Mouse (Mus musculus) kidney, adult 8-10 months (tissue): ENCODE data around the gene Cdh24.
"Not testable (repeated sequence)": the region's sequence is repeated elsewhere in the genome, so short reads cannot be mapped to it uniquely, and the experiment has no call there.

Source experiments
- DNase-seq, 2 experiments: peaks; one replicate each; pipeline ENCODE4 v3.0.0; 2022

The Cdh24 gene

DNA sequence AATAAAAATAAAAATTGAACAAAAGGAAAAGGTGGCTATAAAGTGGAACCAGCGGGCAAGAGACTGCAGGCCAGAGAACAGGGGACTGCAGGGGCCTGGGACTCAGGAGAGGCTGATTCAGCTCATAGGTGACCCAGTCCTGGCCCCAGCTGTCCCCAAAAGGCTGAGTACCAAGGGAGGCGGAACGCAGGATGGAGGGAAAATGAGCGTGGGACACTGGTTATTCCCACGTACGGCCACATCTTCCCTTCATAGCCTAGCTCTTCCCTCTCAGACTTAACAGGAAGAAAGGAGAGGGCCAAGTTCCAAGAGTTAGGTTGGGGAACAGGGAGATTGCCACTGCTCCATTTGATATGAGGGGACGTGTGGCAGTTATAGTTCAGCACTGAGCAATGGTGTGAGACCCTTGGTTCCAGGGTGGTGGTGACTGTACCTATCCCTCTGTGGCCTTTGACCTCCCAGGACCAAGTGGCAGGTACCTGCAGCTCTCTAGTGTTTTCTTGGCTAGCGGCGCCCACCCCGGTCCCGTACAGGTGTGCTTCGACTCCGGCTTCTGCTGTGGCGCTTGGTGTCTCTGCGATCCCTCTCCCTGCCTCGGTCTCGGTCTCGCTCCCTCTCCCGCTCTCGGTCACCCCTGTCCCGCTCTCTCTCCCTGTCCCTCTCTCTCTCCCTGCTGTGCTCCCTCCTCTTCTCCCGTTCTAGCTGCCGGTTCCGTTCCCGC is 1.2 kb upstream of the Cdh24 start:
- no peak for DNase-seq

DNA sequence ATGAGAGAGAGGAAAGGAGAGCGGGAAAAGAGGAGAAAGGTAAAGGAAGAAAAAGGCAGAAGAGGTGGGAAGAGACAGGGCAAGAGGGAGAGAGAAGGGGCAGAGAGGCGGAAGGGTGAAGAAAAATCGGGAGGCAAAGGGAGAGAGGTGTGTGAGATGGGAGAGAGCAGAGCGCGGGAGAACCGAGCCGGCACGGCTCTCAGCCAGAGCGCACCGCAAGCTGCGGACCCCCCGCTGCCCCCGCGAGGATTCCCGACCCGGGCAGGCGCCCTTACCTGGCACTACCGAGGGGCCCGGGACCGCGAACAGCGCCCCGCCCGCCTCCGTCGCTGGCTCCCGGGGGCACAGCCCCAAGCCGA is 239 bp downstream of the Cdh24 start, which contains the start of gene Gm17606:
Gene Gm17606 (plus strand): TSS at position 7 of the 359 bp plus-strand sequence.
- no peak for DNase-seq

DNA sequence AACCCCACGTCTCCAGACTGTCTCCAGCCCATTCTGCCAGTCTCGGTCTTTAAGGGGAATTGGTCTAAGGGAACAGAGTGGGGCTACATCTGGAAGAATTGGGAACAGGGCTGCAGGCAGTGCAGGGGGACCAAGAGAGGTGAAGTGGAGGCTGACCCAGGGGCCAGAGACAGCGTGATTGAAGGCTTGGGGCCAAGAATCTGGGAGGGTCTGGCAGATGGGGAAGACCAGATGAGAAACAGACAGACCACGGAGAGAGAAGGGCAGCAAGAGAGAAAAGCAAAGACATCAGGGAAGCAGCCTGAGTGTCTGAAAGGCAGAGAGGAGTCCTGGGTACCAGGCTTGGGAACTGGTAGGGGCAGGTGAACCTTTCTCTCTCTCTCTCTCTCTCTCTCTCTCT is 1.0 kb downstream of the Cdh24 start:
- DNase-seq = no peak

DNA sequence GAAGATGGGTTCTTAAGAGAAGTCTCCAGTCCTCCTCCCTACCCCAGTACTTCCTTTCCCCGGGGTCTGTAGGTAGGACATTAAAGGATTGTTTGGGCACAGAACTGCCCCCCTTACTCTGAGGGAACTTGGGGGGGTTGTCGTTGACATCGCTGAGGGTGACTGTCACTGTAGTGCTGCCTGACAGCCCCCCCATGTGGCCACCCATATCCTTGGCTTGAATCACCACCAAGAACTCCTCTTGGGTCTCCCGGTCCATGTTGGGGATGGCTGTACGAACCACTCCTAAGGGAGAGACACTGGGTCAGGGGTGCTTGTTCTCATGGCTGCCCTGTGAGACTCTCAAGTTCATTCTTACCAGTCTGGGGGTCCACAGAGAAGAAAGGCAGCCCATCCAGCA is 3.0 kb downstream of the Cdh24 start:
- DNase-seq = no peak

DNA sequence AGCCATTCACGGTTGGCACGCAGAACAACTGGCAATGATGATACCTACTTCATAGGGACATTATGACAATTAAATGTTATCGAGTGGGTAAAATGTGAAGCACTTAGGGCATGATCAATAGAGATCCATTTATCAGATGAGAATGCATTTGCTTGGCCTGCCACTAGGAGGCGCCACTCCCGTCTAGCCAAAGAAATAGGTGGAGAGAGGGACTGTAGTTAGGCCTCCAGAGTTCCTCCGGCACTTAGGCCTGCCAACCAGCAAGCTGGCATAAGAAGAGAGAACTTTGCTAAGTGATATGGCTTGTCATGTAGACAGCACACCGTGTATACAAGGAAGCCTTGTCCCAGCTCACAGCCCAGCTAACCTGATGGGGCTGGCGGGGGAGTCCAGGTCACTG is 4.2 kb downstream of the Cdh24 start:
- peak in 1 of 2 experiments; percentile 45 for DNase-seq

DNA sequence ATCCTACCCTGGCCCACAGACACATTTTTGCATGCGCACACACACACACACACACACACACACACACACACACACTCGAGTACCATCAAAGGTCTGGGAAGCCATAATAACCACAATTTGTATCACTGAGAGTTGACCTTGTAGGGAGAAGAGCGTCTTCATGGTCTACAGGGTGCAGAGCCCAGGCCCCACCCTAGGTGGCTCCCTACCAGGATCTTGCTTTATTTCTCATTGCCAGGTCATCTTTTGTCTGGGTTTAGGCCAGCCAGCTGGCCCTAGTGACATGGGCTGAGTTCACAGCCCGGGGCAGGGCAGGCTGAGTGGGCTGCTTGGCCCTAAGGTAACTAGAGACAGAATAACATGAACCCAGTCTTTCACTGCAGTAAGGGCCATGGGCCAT is 7.0 kb downstream of the Cdh24 start:
- DNase-seq = no peak

DNA sequence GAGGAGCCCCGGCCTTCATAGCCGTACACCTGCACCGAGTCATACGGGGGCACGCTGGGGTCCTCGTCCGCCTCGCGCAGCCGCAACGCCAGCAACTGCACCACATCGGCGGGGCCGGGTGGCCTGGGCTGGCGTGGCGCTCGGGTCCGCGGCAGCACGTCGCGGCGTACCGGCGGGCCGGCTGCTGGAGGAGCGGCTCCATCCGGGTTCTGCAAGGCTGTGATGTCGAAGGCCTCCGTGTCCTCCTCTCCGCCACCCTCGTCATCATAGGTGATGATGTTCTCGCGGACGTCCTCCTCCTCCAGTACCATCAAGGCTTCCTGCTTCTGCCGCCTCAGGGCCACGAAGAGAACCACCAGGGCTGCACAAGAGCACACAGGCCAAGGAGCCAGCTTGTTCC is 8.9 kb downstream of the Cdh24 start:
- DNase-seq = no peak

DNA sequence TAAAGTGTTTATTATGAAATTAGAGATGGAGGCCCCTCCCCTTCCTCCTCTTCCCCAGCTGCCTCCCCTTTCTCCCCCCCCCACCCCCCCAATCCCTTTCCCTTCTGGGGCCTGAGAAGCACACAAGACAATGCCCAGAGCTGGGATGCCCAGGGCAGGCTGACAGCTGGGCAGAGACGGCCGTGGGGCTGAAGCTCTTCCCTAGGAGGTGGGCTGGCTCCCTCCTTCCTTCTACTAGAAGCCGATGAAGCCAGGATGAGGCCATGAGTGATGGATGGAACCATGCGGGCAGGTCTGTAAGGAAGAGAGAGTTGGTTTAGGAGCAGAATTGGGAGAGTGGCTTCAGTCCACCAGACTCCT is 9.9 kb downstream of the Cdh24 start:
- no peak for DNase-seq

DNA sequence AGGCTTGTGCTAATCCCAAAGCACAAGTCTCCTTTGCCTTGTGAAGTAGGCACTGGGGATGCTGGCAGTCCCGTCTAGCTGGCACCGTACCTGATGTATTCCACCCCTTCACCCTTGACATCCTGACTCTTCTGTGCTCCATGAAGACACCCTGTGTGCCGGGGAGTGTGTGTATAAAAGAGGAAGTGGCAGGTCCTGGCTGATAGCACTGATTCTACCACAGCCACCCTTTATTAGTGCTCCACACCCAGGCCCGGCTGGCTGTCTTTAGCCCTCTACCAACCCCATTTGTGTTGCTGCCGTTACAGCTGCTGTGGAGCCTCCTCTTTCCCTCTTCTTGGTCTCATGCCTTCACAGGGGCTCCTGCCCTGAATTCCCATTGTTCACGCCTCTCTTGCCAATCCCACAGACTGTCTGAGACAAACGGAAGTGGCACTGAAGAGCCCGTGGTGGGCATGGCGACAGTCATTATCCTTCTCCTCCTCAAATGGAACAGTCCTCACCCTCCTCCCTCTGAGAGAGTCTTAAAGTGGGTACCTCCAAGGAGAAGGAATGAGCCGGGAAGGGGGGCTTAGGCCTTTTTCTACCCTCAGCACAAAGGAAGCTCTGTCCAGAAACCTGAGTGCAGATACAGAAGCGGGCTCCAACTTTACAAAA is 10.5 kb downstream of the Cdh24 start:
- no peak for DNase-seq

DNA sequence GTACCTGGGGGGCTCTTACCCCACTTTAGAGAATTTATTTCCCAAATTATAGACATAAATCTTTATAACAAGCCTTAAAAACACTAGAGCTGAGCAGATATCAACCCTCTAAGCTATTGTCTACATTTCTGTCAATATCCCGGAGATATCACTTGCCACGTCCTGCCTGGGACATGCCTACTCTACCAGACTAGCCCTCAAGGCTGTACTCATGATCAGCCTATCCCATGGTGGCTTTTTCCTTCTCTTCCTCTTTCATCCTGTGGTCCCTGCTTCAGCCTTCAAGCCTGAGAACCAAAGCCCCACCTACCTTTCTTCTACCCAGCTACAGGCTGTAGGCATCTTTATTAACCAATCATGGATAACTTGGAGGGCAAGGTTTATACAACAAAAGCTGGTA is 11.4 kb downstream of the Cdh24 start:
- no peak for DNase-seq

DNA sequence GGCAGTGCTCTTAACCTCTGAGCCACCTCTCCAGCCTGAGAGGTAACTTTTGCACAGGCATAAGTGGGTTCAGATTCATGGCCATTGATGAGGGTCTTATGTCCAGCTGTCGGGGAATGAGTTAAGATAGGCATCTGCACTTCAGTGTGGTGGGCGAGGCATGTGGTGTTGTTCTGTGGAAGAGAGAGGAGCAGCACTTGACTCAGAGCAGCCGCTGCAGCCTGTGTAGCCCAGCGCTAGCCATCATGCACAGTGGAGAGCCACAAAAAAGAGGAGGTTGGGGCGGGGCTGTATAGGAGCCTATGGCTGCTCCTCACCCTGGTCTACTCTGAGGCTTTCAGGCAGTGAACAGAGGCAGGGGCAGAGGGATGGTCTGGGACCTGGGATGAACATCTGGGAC is 13.1 kb downstream of the Cdh24 start:
- DNase-seq = no peak

DNA sequence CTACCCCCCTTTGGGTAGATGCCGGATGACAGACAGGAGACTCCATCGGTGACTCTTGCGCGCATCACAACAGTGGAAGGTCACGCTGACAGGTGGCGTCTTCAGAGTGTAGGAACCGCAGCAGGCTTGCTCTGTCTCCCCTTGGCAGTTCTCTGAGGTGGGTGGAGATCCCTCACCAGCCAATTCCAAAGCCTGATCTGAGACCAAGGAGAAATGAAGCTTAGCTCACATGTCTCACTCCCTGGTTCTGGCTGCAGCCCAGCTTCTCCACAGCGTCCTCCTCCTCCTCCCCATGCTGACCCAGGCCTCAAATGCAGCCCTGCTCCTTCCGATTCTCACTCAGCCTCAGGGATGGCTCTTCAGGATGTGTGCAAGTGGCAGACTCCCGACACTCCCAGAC is 16.2 kb downstream of the Cdh24 start:
- DNase-seq = no peak

DNA sequence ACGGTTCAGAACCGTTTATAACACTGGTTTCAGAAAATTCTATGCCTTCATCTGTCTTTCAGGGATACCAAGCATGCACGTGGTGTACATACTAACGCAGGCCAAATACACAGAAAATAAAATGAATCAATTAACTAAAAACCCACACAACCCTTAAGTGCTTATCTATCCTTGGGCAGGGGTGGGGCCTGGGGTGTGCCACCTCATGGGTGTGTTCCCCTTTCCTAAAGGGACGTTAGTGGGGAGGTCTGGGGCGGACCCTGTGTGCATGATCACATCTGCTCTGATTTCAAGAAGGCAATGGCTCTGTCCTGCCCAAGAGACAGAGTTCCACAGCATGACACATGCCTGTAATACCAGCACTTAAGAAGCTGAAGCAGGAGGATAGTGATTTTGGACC is 17.8 kb downstream of the Cdh24 start:
- DNase-seq = no peak

DNA sequence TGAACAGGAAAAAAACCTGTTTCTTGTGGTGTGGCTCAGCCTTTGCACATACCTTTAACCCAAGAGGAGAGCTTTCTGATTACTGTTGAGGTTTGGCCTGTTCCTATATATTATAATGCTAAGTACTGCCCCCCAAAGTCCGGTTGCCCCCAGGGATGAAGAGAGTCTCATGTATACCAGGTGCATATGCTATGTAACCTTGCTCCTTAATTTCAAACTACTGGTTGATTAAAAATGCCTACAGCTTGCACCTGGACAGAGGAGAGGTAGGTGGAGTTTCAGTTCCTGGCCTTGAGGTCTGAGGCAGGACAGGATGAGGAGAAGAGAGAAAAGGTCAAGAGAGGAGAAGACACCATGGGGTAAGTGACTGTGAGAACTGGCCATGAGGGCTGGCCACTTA is 20.0 kb downstream of the Cdh24 start, which contains the start of gene Psmb11:
Gene Psmb11 (plus strand): TSS at position 301 of the 400 bp plus-strand sequence.
- DNase-seq = no peak

DNA sequence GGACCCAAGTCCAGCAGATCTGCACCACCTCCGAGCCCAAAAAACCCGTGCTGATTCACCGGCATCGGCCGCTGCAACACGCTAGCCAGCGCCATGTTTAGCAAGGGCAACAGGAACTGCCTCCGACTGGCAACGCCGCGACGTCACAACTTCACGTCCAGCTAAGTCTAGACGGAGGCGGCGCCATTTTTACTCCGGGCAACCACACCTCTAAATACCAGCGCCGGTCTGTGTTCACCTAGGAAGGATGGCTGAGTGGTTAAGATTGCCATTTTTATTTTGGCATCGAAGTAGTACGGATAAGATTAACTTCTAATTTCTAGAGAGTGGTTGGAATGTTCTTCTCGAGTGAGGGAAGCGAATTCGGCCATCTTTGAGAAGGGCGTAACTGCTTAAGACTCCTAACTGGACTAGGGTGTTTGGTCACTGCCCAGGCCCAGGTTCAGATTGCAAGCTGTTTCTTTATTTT is 23.2 kb downstream of the Cdh24 start, which contains the start of gene Psmb5:
Gene Psmb5 (minus strand): TSS at position 126 of the 469 bp plus-strand sequence.
- DNase-seq = peak; percentile 87 to 90

DNA sequence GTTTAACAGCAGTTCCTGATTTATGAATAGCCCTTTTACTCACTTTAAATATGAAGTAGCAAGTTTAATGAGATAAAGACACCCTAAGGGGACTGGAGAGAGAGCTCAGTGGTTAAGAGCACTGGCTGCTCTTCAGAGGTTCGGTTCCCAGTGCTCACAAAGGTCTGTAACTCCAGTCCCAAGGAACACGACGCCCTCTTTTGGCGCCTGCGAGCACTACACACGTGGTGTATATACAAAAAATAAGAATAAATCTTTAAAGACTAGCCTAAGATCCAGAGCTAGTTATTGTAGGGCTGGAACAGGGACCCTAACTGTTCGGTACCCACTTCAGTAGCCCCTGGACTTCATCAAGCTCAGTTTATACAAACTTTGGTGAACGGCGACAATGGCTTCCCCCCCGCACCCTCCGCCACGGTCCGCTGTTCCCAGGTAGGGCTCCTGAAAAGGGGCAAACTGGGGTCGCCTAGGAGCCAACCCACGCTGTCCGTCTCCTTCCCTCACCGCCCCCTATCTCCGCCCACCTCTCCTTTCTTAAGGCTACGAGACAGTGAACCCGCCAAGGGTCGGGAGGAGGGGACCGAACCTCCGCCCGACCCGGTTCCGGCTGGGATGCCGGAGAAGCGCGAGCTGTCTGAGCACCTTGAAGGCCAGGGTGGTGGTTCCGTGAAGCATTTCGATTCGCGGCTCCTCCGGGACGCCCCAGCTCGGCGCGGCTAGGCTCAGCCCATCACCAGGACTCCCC is 23.8 kb downstream of the Cdh24 start:
- DNase-seq = no peak

DNA sequence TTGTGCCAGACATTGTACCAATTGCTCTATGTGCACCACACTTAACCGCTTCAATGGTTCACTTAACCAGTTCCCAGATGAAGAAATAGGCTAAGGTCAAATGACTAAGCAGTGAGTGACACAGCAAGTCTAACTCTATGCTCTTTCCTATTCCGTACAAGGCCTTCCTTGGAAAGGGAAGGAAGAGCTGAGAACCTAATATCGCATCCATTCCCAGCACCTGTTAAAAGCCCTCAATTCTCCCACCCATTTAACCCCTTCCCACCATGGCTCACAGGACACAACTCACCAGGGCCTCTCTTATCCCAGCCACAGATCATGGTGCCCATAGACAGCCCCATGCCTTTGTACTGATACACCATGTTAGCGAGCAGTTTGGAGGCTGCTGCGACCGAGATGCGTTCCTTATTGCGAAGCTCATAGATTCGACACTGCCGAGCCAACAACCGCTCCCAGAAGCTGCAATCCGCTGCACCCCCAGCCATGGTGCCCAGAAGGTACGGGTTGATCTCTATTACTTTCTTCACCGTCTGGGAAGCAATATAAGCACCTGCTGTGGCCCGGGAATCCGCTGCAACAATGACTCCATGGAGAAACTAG is 24.8 kb downstream of the Cdh24 start:
- no peak for DNase-seq

DNA sequence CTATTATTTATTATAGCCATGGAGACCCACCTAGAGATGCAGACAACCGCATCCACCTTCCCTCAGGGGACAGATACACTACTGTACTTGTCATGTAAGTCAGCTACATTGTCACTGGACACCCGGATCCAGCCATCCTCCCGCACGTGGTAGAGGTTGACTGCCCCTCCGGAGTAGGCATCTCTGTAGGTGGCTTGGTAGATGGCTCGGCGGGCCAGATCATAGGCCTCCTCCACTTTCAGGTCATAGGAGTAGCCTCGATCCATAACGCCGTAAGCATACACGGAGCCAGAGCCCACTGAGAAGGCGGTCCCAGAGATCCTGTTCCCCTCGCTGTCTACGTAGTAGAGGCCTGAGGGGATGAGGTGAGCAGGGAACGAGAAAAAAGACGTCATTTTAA is 27.0 kb downstream of the Cdh24 start:
- DNase-seq = not testable (repeated sequence)

DNA sequence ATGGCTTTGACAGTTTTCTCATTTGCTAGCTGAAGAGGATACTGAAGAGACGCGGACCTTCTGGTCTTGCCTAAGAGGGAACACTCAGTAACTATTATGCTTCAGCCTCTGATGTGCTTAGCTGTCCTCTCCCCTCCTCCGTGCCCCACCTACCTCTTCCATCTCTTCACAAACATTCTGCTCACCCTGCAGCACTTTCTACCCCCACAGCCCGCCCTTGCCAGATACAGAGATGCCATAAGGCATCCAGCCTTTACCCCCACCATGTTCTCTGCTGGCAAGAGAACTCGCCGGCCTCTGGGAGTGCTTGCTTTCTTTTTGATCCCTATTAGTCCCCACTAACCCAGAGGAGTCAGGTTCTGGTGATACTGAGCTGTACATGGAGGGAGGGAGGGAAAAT is 30.5 kb downstream of the Cdh24 start:
- no peak for DNase-seq

DNA sequence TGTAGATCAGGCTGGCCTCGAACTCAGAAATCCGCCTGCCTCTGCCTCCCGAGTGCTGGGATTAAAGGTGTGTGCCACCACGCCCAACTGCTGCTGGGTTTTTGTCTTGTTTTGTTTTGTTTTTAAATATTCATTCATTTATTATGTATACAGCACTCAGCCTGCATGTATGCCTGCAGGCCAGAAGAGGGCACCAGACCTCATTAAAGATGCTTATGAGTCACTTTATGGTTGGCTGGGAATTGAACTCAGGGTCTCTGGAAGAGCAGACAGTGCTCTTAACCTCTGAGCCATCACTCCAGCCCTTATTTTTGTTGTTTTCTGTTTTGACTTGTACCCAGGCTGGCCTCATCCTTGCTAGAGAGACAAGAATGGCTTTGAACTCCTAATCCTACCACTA is 31.2 kb downstream of the Cdh24 start:
- no peak for DNase-seq

DNA sequence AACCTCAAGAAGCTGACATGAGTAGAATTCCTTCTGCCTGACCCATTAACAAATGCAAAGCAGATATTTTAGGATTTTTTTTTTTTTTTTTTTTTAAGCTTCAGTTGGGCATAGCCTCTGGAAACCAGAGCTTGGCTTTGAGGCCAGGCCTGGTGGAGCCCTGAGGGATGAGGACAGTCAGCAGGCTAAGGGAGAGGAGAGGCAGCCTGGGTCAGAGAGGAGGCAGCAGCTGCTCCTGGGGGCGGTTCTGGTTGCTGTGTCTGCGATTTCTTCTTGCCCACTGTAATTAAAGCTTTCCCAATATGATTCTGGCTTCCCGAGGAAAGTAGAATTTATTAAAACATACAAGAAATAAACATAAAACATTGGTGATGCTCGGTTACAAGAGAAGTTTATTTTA is 31.9 kb downstream of the Cdh24 start:
- no peak for DNase-seq

DNA sequence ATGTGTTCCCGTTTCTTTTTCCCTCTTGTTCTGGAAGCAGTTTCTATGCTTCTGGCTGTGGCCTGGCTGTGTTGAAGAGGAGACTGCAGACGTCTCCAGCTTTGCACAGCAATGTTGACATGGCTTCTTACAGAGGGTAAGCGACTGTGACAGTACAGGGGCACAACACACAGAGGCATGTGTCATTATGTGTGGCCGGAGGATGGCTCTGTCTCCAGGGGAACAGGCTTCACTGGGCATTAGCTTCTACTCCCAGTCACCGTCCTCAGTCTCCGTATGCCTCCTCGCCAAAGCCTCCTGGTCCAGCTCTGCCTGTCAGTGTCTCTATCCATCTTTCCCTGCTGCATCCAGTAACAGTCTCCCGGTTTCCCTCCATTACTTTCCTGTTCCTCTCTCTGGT is 33.9 kb downstream of the Cdh24 start:
- DNase-seq = no peak

DNA sequence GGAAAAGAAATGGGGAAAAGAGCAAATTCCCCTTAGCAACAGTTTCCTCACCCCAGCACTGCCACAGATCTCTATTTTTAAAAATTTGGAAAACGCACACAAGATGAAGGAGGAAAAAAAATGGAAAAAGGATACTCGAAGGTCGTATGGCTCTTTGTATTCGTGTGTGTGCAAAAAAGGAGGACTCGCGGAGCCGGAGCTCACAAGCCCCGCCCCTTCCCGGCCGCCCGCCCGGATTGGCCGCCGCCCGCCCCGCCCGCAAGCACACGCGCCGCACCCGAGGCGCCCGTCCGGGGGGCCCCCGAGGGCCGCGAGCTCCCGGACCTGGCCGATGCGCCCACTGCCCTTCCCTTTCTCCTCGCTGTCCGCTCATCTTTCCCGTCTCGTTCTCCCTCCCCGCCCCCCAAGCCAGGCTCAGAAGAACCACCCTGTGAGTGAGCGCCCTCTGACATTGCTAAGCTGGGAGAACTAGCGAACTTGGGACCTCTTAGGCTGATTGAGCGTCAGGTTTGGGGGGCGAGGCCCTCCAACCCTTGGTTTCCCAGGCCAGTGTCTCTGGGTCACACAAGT is 35.3 kb downstream of the Cdh24 start, which contains the start of gene 4931414P19Rik:
Gene 4931414P19Rik (minus strand): TSS at position 242 of the 570 bp plus-strand sequence.
- DNase-seq = peak; percentile 67 to 71
